Mouse (Mus musculus) midbrain, embryonic 16.5 days (tissue): ENCODE results near the gene Gm49325. TPM values are rescaled to one million over a fixed set of nuclear protein-coding genes. Genes with fewer than 3 reads are reported as not detected.

ENCODE experiments used
- ATAC-seq: fragments of 200-750 bp; cut with Nextera tagmentation; 2 replicates; pipeline ENCODE4 v1.8.0; 2017; ENCODE audit warnings: moderate TSS enrichment
- H3K27ac ChIP-seq: fragments of 300-500 bp; sonication (generic); 2 replicates; pipeline ENCODE4 v1.5.1; 2014; ENCODE audit warnings: mild to moderate bottlenecking, low read length, mixed read lengths
- H3K27me3 ChIP-seq: fragments of 300-500 bp; sonication (generic); 2 replicates; pipeline ENCODE4 v1.6.1; 2014; ENCODE audit warnings: low read depth, low read length, mixed read lengths; ENCODE audit not compliant: control insufficient read depth, insufficient read depth
- H3K36me3 ChIP-seq: fragments of 300-500 bp; sonication (generic); 2 replicates; pipeline ENCODE4 v1.6.1; 2014; ENCODE audit warnings: mild to moderate bottlenecking, low read length, moderate library complexity, mixed read lengths; ENCODE audit not compliant: control insufficient read depth, insufficient read depth
- H3K4me1 ChIP-seq: fragments of 300-500 bp; sonication (generic); 2 replicates; pipeline ENCODE4 v1.6.1; 2014; ENCODE audit warnings: mild to moderate bottlenecking, low read length, mixed read lengths; ENCODE audit not compliant: control insufficient read depth, insufficient read depth
- H3K4me2 ChIP-seq: fragments of 300-500 bp; sonication (generic); 2 replicates; pipeline ENCODE4 v1.6.1; 2014; ENCODE audit warnings: mild to moderate bottlenecking, low read length, mixed read lengths
- H3K4me3 ChIP-seq: fragments of 300-500 bp; sonication (generic); 2 replicates; pipeline ENCODE4 v1.5.1; 2014; ENCODE audit warnings: low read depth, mild to moderate bottlenecking, low read length, moderate library complexity, mixed read lengths
- H3K9ac ChIP-seq: fragments of 300-500 bp; sonication (generic); 2 replicates; pipeline ENCODE4 v1.6.1; 2014; ENCODE audit warnings: low read depth, low read length, mixed read lengths
- H3K9me3 ChIP-seq: fragments of 300-500 bp; sonication (generic); replicated peaks from 2 replicates; pipeline ENCODE4 v1.6.1; 2014; ENCODE audit warnings: mild to moderate bottlenecking, low read length, mixed read lengths; ENCODE audit not compliant: control insufficient read depth, poor library complexity, severe bottlenecking
- WGBS: fragments of 180-500 bp; shearing (Covaris S2); extraction: QIAGEN DNeasy Blood & Tissue Kit; methylation state at CpG from one replicate; pipeline ENCODE4 v1.1.7; 2014; 5-methylcytosine and 5-hydroxymethylcytosine counted together
- polyA plus RNA-seq: library from polyadenylated mRNA; unstranded; fragments of >200 nt; fragmentation: Nextera tagmentation; extraction: Ambion mirVana; gene quantifications from 2 replicates; pipeline ENCODE4 v1.2.1, GENCODE M21; 2015

Gene Gm49325
- polyA plus RNA-seq, 1 experiment from 2014 or later: 1.5 TPM

DNA sequence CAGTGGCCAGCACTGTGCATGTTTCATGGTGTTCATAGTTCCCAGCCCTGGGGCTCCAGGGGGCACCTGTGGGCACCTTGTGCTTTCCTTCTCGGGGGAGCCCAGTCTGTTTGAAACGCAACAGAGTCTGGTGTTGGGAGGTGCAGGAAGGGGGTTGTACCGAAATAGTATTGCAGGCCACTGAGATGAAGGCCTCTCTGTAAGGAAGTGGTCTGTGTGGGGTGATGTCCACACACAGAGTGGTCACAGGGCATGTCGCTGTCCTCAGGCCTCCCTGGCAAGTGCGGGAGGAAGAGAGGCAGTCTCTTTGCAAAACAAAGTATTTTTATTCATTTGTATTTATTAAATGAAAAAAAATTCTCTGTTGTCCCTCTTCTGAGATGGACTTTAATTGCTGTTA lies 39.6 kb downstream of the Gm49325 start:
- 90% methylated on average over 5 of the region's 5 CpGs for WGBS
- no peaks in the 10 kb centered on the region for H3K4me1 ChIP-seq
- no peak overlapping the region for H3K27ac ChIP-seq
- no peak overlapping the region for H3K4me3 ChIP-seq
- H3K27me3 ChIP-seq: no peaks in the 10 kb centered on the region
- ATAC-seq: no peak
- peaks cover 24% of the 10 kb centered on the region for H3K36me3 ChIP-seq
- no peak overlapping the region for H3K9ac ChIP-seq
- H3K9me3 ChIP-seq: no peaks in the 10 kb centered on the region
- no peak overlapping the region for H3K4me2 ChIP-seq

DNA sequence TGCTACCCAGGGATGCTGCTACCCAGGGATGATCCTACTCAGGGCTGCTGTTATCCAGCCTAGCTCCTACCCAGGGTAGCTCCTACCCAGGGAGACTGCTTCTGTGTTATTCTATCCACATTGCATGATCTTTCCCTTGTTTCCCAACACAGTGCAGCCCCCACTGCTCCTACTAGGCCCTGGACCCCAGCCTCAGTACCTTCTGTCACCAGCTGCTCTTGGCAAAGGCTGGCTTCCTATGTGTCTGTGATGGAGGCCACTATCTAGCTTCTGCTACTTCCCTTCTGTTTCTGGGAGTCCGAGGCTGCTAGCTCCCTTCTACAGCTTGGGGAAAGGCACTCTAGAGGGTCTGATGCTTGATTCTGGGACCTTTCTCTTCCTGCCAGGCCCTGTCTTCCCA lies 41.5 kb downstream of the Gm49325 start:
- H3K4me1 ChIP-seq: no peaks in the 10 kb centered on the region
- WGBS: 88% methylated on average over 1 of the region's 1 CpGs
- no peak overlapping the region for H3K9ac ChIP-seq
- H3K4me3 ChIP-seq: no peak overlapping the region
- no peaks in the 10 kb centered on the region for H3K27me3 ChIP-seq
- no peak for ATAC-seq
- no peaks in the 10 kb centered on the region for H3K9me3 ChIP-seq
- no peak overlapping the region for H3K4me2 ChIP-seq
- no peak overlapping the region for H3K27ac ChIP-seq
- peaks cover 14% of the 10 kb centered on the region for H3K36me3 ChIP-seq

DNA sequence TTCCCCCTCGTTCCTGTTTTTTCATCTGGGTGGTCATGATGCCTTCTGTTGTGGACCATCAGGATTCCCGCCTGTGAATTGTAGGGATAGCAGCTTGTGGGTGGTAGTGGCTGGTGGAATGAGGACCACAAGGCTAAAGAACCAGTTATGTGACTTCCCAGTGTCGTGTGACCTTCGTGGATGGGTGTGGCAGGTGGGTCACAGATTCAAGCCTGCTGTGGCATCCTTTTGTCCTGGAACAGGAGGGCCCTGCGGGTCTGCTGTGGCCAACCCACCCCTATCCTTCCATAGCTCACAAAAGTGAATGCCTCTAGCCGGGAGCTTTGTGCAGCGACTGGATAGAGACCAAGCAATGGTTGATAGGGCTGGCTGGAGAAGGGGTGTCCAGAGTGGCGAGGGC lies 41.9 kb downstream of the Gm49325 start:
- Histone ChIP-seq H3K9me3 (no peaks in the 10 kb centered on the region), H3K36me3 (peaks cover 14% of the 10 kb centered on the region), H3K4me1 (no peaks in the 10 kb centered on the region), H3K27me3 (no peaks in the 10 kb centered on the region), H3K4me3 (no peak overlapping the region), H3K9ac (no peak overlapping the region), H3K27ac (no peak overlapping the region), H3K4me2 (no peak overlapping the region)
- WGBS: 82% methylated on average over 8 of the region's 8 CpGs
- ATAC-seq: no peak

DNA sequence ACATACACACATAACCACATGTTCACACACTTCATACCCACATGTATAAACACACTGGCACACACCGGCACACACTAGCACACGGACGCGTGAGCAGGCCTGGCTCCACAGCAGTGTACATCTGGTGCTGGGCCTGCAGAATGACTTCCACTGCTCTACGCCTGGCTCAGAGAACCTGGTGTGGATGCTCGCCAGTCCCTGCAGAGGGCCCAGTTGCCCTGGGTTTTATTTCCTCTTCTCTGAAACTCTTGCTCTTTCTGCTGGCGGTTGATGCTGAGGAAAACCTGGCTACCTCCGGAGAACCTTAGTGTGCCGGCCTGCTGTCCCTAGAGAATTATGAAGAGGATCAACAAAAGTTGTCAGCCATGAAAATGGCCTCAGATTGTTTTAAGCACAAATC lies 46.0 kb downstream of the Gm49325 start:
- no peaks in the 10 kb centered on the region for H3K4me1 ChIP-seq
- H3K27ac ChIP-seq: no peak overlapping the region
- H3K9ac ChIP-seq: no peak overlapping the region
- H3K4me2 ChIP-seq: no peak overlapping the region
- no peak for ATAC-seq
- no peaks in the 10 kb centered on the region for H3K27me3 ChIP-seq
- WGBS: 86% methylated on average over 9 of the region's 9 CpGs
- H3K36me3 ChIP-seq: no peaks in the 10 kb centered on the region
- H3K4me3 ChIP-seq: no peak overlapping the region
- no peaks in the 10 kb centered on the region for H3K9me3 ChIP-seq

DNA sequence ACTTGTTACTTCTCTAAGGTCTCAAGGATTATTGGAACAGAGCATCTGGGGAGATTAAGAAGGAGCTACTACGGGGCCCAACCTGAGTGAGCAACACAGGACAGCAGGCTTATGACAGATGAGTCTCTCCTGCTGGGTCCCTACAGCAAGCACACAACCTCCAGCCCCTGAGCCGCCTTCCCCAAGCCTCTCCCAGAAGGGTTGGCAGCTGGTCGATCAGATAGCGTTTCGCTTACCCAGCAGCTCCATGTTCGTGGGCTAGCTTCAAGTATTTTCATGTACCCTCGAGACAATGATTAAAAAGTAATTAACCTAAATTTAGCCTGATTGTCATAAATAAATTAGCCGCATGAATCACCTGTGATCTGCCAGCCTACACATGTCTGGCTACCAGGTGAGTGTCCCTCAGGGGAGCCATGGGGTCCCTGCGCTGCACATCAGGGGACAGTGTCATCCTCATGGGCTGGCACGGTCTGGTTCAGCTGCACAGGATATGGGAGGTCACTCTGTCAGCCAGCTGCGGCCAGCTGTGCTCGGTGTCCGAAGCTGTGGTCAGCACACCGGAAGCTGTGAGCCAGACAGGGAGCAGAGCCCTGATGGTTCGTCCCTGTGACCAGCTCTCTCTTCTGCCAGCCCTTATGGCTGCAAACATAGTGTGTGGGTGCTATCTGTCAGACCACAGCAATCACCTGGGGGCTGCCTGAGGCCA lies 52.4 kb downstream of the Gm49325 start:
- no peaks in the 10 kb centered on the region for H3K27me3 ChIP-seq
- no peaks in the 10 kb centered on the region for H3K9me3 ChIP-seq
- H3K4me2 ChIP-seq: no peak overlapping the region
- 75% methylated on average over 15 of the region's 15 CpGs for WGBS
- H3K4me3 ChIP-seq: no peak overlapping the region
- H3K4me1 ChIP-seq: no peaks in the 10 kb centered on the region
- no peaks in the 10 kb centered on the region for H3K36me3 ChIP-seq
- no peak overlapping the region for H3K27ac ChIP-seq
- no peak overlapping the region for H3K9ac ChIP-seq
- ATAC-seq: no peak

DNA sequence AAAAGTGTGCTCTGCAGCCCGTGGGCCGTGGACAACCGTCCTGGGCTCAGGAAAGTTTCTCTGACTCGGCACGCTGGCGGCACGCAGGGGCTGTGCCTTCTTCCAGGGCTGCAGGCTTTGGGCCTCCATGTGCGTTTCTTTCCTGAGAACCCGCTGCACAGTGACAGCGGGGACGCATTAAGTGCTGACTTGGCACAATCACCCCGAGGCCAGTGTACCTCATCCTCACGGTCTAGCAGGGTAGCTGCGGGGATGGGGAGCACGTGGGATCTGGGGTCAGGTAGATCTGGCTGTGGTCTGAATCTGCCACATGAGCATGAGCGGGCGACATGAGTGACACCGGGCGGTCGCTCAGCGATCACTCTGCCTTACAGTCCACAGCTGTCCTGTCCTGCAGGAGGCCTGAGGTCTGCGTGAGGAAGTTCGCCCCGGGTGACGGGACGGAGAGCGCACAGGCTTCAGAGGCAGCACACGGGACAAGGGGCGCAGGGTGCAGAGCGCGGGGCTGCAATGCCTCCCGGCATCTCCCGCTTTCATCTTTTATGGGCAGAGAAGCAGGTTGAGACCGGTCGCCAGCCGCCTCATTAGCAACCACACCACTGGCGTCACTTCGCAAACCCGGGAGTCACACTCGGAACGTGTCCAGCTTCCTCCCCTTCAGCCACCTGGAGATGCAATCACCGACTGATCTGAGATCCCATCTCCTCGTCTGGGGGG lies 58.1 kb downstream of the Gm49325 start:
- H3K36me3 ChIP-seq: no peaks in the 10 kb centered on the region
- H3K4me3 ChIP-seq: no peak overlapping the region
- H3K4me1 ChIP-seq: no peaks in the 10 kb centered on the region
- no peak overlapping the region for H3K27ac ChIP-seq
- no peaks in the 10 kb centered on the region for H3K9me3 ChIP-seq
- no peak for ATAC-seq
- H3K9ac ChIP-seq: no peak overlapping the region
- H3K27me3 ChIP-seq: no peaks in the 10 kb centered on the region
- H3K4me2 ChIP-seq: no peak overlapping the region
- 61% methylated on average over 43 of the region's 43 CpGs for WGBS

DNA sequence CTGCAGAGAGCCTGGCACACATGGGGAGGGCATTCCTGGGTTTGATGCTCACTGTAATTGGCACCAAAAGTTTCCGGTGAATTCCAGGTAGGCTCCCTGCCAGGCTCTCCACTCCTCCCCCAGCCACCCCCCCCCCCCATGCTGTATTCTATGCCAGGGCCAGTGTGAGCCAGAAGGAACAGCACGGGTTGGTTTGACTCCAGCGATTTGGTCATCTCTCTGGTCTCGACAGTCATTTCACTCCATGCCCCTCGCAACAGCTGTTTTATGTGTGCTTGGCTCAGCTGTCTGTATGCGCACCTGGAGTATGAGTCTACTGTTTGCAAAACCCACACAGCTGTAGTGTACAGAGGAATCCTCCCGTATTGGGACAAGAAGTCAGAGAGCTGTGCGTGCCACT lies 60.3 kb downstream of the Gm49325 start:
- Histone ChIP-seq H3K9ac (no peak overlapping the region), H3K4me1 (no peaks in the 10 kb centered on the region), H3K4me3 (no peak overlapping the region), H3K27ac (no peak overlapping the region), H3K9me3 (no peaks in the 10 kb centered on the region), H3K4me2 (no peak overlapping the region), H3K27me3 (no peaks in the 10 kb centered on the region), H3K36me3 (no peaks in the 10 kb centered on the region)
- WGBS: 78% methylated on average over 8 of the region's 8 CpGs
- ATAC-seq: no peak

DNA sequence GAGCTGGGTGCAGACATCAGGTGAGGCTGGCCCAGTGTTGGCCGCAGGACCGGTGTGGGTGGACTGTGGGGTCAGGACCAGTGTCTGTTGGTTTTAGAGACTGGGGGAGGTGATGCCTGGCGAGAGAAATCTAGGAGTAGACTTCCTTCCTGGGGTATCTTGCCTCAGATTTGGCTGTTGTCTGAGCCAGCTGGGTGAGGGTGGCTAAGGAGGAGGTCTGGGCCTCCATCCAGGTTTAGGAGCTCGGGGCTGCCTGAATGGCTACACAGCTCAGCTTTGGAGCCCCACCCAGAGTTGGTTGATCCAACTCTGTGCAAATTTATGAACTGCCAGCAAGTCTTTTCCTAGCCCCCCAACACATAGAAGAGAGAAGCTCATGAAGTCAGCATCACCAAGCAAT lies 61.4 kb downstream of the Gm49325 start:
- Histone ChIP-seq H3K9me3 (no peaks in the 10 kb centered on the region), H3K36me3 (no peaks in the 10 kb centered on the region), H3K4me1 (no peaks in the 10 kb centered on the region), H3K4me2 (no peak overlapping the region), H3K27me3 (no peaks in the 10 kb centered on the region), H3K27ac (no peak overlapping the region), H3K9ac (no peak overlapping the region), H3K4me3 (no peak overlapping the region)
- no peak for ATAC-seq
- 86% methylated on average over 4 of the region's 4 CpGs for WGBS

DNA sequence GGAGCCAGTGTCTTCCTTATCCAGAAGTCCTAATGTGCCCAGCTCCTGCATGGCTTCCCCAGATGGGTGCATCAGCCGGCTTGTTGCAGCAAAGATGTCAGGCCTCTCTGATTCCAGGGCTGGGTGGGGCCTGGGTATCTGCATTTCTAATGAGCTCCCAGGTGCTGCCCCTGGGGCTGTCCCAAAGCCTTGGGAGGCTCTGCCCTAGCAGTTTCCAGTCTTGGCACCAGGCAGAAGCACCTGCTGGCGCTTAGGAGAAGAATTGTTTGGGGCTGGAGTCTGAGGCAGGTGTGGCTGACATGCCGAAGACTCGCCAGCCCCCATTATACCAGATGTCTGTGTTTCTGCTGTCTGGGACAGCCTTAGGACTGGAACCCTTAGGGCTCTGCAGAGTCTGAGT lies 64.7 kb downstream of the Gm49325 start:
- 74% methylated on average over 4 of the region's 4 CpGs for WGBS
- no peak overlapping the region for H3K4me3 ChIP-seq
- H3K4me1 ChIP-seq: no peaks in the 10 kb centered on the region
- H3K36me3 ChIP-seq: no peaks in the 10 kb centered on the region
- H3K9ac ChIP-seq: no peak overlapping the region
- H3K9me3 ChIP-seq: no peaks in the 10 kb centered on the region
- H3K27ac ChIP-seq: no peak overlapping the region
- ATAC-seq: no peak
- H3K27me3 ChIP-seq: no peaks in the 10 kb centered on the region
- H3K4me2 ChIP-seq: no peak overlapping the region
